Mouse (Mus musculus) forebrain, embryonic 16.5 days (tissue): ENCODE measurements at regions not wholly inside any gene's neighbourhood (a gene's known extent, or its start where the extent isn't known, plus 50 kb on each side); places are given as distances from the start of the nearest gene placed in this dataset.

Experiments used
- ATAC-seq: fragments of 200-750 bp; cut with Nextera tagmentation; 2 replicates; pipeline ENCODE4 v1.8.0; 2017; ENCODE audit warnings: mild to moderate bottlenecking, moderate library complexity
- H3K27ac ChIP-seq: fragments of 300-500 bp; sonication (generic); 2 replicates; pipeline ENCODE4 v1.5.1; 2014; ENCODE audit warnings: low read length, control low read depth
- H3K27me3 ChIP-seq: fragments of 300-500 bp; sonication (generic); replicated peaks from 2 replicates; pipeline ENCODE4 v1.6.1; 2014; ENCODE audit warnings: low read length; ENCODE audit not compliant: control insufficient read depth, insufficient read depth
- H3K36me3 ChIP-seq: fragments of 300-500 bp; sonication (generic); 2 replicates; pipeline ENCODE4 v1.6.1; 2014; ENCODE audit not compliant: control insufficient read depth, insufficient read depth
- H3K4me1 ChIP-seq: fragments of 300-500 bp; sonication (generic); replicated peaks from 2 replicates; pipeline ENCODE4 v1.6.1; 2014; ENCODE audit warnings: low read length; ENCODE audit not compliant: control insufficient read depth, insufficient read depth
- H3K4me2 ChIP-seq: fragments of 300-500 bp; sonication (generic); 2 replicates; pipeline ENCODE4 v1.6.1; 2014; ENCODE audit warnings: mild to moderate bottlenecking, low read length, control low read depth
- H3K4me3 ChIP-seq: fragments of 300-500 bp; sonication (generic); replicated peaks from 2 replicates; pipeline ENCODE4 v1.5.1; 2014; ENCODE audit warnings: mild to moderate bottlenecking, low read length, control low read depth
- H3K9ac ChIP-seq: fragments of 300-500 bp; sonication (generic); replicated peaks from 2 replicates; pipeline ENCODE4 v1.6.1; 2014; ENCODE audit warnings: low read depth, low read length, control low read depth
- H3K9me3 ChIP-seq: fragments of 300-500 bp; sonication (generic); 2 replicates; pipeline ENCODE4 v1.6.1; 2016; ENCODE audit warnings: low read length; ENCODE audit not compliant: control insufficient read depth
- WGBS: fragments of 180-500 bp; shearing (Covaris S2); extraction: QIAGEN DNeasy Blood & Tissue Kit; methylation state at CpG from one replicate; pipeline ENCODE4 v1.1.7; 2014; 5-methylcytosine and 5-hydroxymethylcytosine counted together

DNA sequence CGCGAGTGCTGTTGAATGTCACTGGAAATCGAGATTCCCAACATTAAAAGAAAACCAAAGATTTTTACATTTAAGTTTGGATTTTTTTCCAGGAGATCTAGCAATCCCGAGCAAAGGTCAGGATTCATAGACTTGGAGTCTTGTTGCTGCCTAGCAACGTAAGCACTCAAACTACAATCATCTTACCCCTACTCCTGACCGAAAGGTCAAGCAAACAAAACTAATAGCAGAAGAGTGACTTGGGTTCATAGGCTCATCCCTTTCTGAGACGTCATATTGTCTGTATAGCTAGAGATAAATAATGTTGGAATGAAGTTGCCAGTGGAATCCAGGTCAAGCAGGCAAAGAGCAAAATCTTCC is 169.9 kb downstream of the Pik3r1 start:
- no peak for ATAC-seq
- no peaks in the 10 kb centered on the region for H3K9me3 ChIP-seq
- whole genome bisulfite sequencing = 96% methylated on average over 7 of the region's 7 CpGs

GRCm38 (mm10) chr13:101597243-101598125 is 170.5 kb downstream of the Pik3r1 start:
- no peaks in the 10 kb centered on the region for H3K9me3 ChIP-seq
- no peaks in the 10 kb centered on the region for H3K36me3 ChIP-seq
- no peak overlapping the region for H3K4me3 ChIP-seq
- no peaks in the 10 kb centered on the region; the same call in 1 of the 2 replicates for H3K4me1 ChIP-seq
- ATAC-seq = no peak
- 50% methylated on average over 14 of the region's 14 CpGs for WGBS
- H3K27ac ChIP-seq = no peak overlapping the region
- no peak overlapping the region for H3K9ac ChIP-seq
- H3K27me3 ChIP-seq = no peaks in the 10 kb centered on the region
- no peak overlapping the region for H3K4me2 ChIP-seq

More for the DNA sequence above, 169.9 kb downstream of the Pik3r1 start:
- Histone ChIP-seq H3K4me1 (no peaks in the 10 kb centered on the region; the same call in 1 of the 2 replicates), H3K4me2 (no peak overlapping the region), H3K27me3 (no peaks in the 10 kb centered on the region), H3K9ac (no peak overlapping the region), H3K27ac (no peak overlapping the region), H3K36me3 (no peaks in the 10 kb centered on the region), H3K4me3 (no peak overlapping the region)

DNA sequence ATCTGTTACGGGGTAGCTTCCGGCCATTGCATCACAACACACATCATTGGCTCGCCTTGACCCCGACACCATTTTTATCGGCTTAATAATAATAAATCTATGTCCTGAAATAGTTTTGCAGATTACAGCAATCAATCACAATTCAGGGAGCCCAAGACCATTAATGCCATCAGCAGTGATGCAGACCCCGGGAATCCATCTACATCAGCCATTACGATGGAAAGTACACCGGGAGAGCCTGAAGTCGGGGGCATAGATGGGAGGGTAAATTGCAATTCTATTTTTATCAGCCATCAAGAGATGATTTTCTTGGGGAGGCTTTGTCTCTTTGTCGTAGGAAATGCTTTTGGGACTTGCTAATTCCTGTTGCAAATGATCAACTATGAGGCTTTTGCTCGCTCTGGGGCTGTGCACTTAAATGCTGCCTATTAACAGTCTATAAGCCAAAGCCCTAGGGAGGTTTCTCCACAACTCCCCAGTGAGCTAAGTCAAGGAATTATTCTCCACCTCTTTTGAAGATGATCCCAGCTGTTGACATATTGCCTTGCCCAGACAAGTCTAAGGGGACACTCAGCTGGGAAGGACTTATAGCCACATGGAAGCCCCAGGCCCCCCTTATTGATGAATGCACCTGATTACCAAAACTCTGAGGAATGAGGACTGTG is 173.4 kb downstream of the Pik3r1 start:
- no peak overlapping the region for H3K4me2 ChIP-seq

DNA sequence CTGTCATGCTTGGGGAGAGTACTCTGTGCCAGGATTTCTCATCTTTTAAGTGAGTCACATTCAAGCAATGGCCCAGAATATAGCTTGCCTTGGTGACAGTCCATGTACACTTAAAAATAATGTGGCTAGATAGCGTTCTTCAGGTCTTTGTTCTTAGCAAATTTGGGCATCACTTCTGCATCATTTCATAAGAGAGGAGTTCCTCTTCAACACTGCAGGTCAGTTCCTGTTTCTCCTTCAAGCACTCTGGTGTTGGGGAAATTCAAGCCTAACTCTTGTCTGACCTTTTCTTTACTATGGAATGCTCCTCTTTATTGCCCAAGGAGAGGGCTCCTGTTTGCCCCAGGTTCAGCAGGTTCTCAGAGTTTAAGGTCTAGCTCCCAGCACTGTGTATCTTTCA is 175.7 kb downstream of the Pik3r1 start:
- Histone ChIP-seq H3K36me3 (no peaks in the 10 kb centered on the region), H3K4me1 (no peaks in the 10 kb centered on the region; the same call in 1 of the 2 replicates), H3K27ac (no peak overlapping the region), H3K9ac (no peak overlapping the region), H3K27me3 (no peaks in the 10 kb centered on the region), H3K9me3 (no peaks in the 10 kb centered on the region), H3K4me2 (no peak overlapping the region), H3K4me3 (no peak overlapping the region)
- ATAC-seq = no peak
- WGBS = 93% methylated on average over 1 of the region's 1 CpGs

More for the DNA sequence above, 173.4 kb downstream of the Pik3r1 start:
- H3K9me3 ChIP-seq = no peaks in the 10 kb centered on the region
- H3K9ac ChIP-seq = no peak overlapping the region
- ATAC-seq = no peak
- H3K27ac ChIP-seq = no peak overlapping the region
- no peak overlapping the region for H3K4me3 ChIP-seq
- WGBS = 84% methylated on average over 11 of the region's 11 CpGs
- no peaks in the 10 kb centered on the region for H3K36me3 ChIP-seq
- no peaks in the 10 kb centered on the region; the same call in 1 of the 2 replicates for H3K4me1 ChIP-seq
- no peaks in the 10 kb centered on the region for H3K27me3 ChIP-seq

DNA sequence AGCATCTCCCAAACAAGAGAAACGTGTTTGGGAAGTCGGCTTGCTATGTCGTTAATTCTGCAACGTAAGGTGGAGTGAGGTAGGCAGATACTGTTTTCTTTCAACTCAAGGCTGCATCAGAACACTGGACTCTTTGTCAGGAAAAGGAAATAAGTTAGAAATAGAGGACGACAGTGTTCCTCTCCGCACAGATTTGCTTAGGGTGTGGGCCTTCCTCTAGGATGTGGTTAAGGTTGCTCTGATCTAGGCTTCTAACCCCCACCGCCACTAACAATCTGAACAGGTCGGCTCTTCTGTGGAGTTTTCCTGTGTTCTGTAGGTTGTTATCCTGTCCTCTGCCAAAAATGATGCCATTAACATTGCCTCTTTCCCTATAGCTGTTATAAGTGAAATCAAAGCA is 179.1 kb downstream of the Pik3r1 start:
- Histone ChIP-seq H3K36me3 (no peaks in the 10 kb centered on the region), H3K9me3 (no peaks in the 10 kb centered on the region), H3K27ac (no peak overlapping the region), H3K4me1 (no peaks in the 10 kb centered on the region), H3K4me2 (no peak overlapping the region), H3K9ac (no peak overlapping the region), H3K27me3 (no peaks in the 10 kb centered on the region), H3K4me3 (no peak overlapping the region)
- no peak for ATAC-seq
- WGBS = 76% methylated on average over 8 of the region's 8 CpGs

GRCm38 (mm10) chr13:101586787-101587186 is 181.2 kb downstream of the Pik3r1 start:
- no peak overlapping the region for H3K27ac ChIP-seq
- H3K36me3 ChIP-seq = no peaks in the 10 kb centered on the region
- no peak overlapping the region for H3K4me3 ChIP-seq
- H3K9ac ChIP-seq = no peak overlapping the region
- H3K27me3 ChIP-seq = no peaks in the 10 kb centered on the region
- H3K4me1 ChIP-seq = no peaks in the 10 kb centered on the region
- WGBS = 83% methylated on average over 2 of the region's 2 CpGs
- ATAC-seq = no peak
- H3K4me2 ChIP-seq = no peak overlapping the region
- no peaks in the 10 kb centered on the region for H3K9me3 ChIP-seq

- H3K27ac ChIP-seq = no peak overlapping the region
- no peak overlapping the region for H3K4me2 ChIP-seq
- no peak for ATAC-seq
- H3K9ac ChIP-seq = no peak overlapping the region
- H3K9me3 ChIP-seq = no peaks in the 10 kb centered on the region
- WGBS = 94% methylated on average over 1 of the region's 1 CpGs
- H3K4me3 ChIP-seq = no peak overlapping the region
- no peaks in the 10 kb centered on the region for H3K36me3 ChIP-seq
- H3K4me1 ChIP-seq = no peaks in the 10 kb centered on the region
- H3K27me3 ChIP-seq = no peaks in the 10 kb centered on the region
Observed at GRCm38 (mm10) chr13:101576481-101576880, 191.5 kb downstream of the Pik3r1 start.

- Histone ChIP-seq H3K4me3 (no peak overlapping the region), H3K36me3 (no peaks in the 10 kb centered on the region)
Observed at GRCm38 (mm10) chr13:101572809-101573590, 195.0 kb downstream of the Pik3r1 start.

DNA sequence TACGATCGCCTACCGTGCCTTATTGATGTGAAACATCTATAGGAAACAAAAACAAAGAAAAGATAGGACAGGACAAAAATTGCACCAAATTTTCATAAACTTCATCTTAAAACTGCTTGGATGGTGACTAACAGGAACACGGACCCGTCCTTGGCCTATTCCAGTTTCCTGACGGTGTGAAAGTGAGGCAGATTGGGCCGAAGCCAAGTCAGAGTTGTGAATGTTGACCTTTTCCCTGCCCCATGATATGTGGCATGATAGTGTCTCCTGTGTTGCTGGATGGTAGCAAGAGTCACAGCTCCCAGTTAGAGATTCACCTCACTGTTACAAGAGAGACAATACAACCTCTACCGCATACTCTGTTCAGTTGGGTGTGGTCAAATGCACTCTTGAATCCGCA is 195.8 kb downstream of the Pik3r1 start:
- H3K9me3 ChIP-seq = no peaks in the 10 kb centered on the region
- no peaks in the 10 kb centered on the region for H3K36me3 ChIP-seq
- H3K27me3 ChIP-seq = no peaks in the 10 kb centered on the region
- no peak overlapping the region for H3K9ac ChIP-seq
- H3K4me1 ChIP-seq = no peaks in the 10 kb centered on the region
- no peak overlapping the region for H3K27ac ChIP-seq
- no peak overlapping the region for H3K4me2 ChIP-seq
- no peak overlapping the region for H3K4me3 ChIP-seq
- 95% methylated on average over 9 of the region's 9 CpGs for WGBS
- no peak for ATAC-seq

More at GRCm38 (mm10) chr13:101572809-101573590, 195.0 kb downstream of the Pik3r1 start:
- no peaks in the 10 kb centered on the region for H3K4me1 ChIP-seq
- H3K9ac ChIP-seq = no peak overlapping the region
- no peak for ATAC-seq
- no peaks in the 10 kb centered on the region for H3K27me3 ChIP-seq
- H3K4me2 ChIP-seq = no peak overlapping the region
- H3K9me3 ChIP-seq = no peaks in the 10 kb centered on the region
- no peak overlapping the region for H3K27ac ChIP-seq
- 83% methylated on average over 6 of the region's 6 CpGs for WGBS
